Mouse (Mus musculus) CD8-positive naive resting alpha-beta T cell, adult 2 months (primary cell): ENCODE data around the gene Tmem229b.
"Not testable (repeated sequence)": the region's sequence is repeated elsewhere in the genome, so short reads cannot be mapped to it uniquely, and the experiment has no call there.

Source experiments
- DNase-seq, 2 experiments: peaks; one replicate each; pipeline ENCODE4 v3.0.0; 2022; ENCODE audit warnings: low read depth in 2 of 2, low spot score in 2 of 2

Gene Tmem229b

DNA sequence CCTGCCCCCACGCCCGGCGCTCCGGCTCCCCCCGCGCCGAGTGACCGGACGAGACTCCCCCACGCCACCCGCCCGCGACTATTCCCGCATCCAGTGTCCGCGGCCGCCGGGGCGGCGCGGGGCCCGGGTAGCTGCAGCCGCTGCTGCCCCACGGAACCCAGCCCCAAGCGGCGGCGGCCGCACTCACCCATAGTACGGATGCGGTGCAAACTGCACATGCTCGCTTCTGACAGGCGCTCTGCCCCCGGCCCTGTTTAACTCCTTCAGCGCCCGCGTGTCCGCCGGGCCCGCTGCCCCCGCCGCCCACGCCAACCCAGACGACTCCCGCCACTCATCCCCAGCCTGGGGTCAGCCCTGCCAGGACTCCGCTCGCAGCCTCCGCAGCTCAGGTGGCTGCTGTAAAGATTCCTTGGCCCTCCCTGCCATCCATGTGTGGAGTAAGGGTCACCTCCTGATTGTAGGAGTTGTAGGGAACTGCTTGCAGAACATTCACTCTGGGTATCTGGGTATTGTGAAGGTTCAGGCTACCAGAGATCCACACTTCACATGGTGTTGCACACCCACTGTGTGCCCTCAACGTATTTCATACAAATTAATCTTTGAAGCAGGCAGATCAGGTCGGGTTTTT, at the start of gene Tmem229b:
TSS of gene Tmem229b (minus strand) at position 502 of the 628 bp plus-strand sequence.
- DNase-seq: peak; percentile 13 to 24

DNA sequence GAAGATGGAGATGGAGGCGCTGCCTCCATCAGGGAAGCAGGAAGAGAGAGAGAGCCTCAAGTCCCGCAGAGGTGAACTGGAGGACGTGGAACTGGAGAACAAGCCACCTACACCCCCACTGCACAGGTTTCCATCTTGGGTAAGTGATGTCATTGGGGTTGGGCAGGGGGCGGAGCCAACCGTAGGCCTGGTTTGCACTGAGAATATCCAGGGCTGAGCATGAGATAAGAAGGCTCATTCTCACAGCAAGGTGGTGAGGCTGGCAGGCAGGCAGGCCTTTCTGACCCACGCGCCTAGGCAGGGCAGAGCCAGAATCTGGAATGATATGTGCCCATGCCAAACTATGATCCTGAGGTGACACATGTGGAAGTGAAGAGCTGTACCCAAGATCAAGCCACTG, 47.8 kb upstream of the Tmem229b start:
- no peak for DNase-seq

DNA sequence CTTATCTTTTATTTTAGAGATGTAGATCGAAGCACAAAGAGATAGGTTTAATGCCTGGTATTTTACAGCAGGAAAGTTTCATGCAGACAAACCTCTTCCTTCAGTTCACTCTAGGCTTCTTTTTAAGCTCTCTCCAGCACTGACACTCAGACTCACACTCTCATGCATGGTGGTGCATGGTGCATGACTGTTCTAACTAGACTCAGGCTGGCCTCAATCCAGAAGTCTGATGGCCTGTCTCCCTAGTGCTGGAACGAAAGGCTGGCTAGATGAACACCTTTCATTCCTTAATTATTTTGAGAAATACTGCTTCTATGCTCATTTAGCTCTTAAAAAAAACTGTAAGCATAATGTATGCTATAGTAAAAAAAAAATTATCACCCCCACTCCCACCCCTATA, 44.6 kb upstream of the Tmem229b start:
- DNase-seq: no peak

DNA sequence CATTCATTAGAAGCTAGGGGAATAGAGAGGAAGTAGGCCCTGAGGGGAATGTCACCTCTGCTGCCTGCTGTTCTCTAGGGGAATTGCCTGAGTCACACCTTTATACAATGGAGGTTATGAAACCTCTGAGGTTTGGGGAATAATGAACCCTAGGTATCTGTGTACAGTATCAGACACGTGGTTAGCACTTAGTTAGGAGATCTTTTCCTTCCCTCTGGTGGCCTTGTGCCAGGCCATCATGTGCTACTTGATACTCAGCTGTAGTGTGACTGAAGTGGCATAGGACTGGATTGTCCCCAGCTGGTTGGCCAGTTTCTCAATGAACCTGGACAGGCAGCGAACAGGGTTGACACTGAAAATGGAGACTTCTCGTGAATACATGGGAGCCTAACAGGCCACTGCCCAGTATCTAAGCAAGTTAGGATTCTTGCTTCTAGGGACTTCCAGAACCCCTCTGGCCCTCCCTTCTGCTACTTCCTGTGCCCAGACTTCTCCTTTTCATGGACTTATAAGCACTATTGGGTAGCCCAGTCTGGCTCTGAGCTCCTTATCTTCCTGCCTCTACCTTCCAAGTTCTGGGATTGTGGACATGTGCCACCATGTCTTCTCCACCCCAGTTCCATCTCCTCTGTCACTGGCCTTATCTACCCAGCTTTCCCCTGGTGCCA, 43.3 kb upstream of the Tmem229b start:
- DNase-seq: no peak

DNA sequence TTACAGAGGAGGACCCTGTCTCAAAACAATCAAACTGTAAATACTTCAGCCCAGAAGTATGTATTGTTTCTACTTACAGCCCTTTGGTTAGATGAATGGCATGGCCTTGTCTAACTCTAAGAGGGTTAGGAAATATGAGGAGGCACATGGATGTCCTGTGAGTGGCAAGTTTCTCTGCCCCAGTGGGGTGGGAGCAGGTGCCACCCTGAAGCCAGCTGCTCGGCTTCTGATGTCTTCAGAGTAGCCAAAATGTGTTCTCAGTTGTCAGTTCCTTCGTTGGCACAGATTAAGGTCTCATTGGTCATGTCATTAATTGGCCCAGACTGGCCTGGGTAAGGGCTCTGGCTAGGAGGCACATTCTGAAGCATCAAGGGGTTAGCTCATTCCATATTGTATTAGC, 42.4 kb upstream of the Tmem229b start:
- DNase-seq: no peak

DNA sequence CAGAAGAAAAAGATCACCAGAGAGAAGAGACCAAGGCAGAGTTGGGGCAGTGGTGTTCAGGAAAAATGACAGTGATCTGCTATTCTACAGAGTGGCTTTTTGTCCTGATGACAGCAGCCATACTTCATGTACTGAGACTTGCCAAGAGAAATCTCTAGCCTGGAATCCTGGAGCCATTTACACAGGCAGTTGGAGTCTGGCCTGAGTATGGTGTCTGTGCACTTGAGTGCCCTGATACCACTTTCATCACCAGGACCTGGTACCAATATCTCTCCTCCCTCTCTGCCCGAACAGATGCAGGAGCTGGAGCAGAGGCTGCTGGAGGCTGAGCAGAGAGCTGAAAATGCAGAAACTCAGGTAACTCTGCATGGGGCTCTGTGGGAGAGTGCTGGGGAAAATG, 41.5 kb upstream of the Tmem229b start:
- DNase-seq: no peak

DNA sequence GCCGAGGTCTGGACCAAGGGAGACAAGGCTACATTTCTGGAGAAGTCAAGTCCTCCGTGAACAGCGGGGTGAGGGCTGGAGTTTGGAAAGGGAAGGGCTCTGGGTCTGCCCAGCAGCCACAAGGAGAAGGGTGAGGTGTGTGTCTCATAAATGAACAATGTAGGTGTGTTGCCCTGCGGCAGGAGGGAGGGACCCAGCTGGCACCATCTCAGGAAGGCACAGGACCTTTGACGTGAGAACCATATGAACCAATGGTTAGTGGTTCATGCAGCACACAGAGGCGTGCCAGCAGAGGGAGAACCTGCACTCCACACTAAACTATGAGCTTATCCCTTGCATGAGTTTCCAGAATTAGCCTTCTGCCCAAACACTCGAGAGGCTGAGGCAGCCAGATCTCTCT, 39.8 kb upstream of the Tmem229b start:
- DNase-seq: no peak

DNA sequence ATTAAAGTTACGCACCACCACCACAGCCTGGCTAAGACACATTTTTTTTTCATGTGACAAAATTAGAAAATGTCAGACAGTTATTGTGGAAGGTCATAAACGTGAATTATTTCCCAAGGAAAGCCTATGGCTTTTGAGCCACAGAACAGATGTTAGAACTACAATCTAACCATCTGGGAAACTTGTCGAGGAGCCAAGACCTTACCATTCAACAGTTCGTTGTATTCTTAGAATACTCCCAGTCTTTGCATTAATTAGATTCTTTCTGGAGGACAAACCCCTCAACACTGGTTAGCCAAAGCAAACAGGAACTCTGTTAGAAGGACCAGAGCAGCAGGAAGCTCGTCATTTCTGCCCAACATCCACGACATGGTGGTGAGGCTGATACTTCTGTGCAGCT, 38.7 kb upstream of the Tmem229b start:
- no peak for DNase-seq

DNA sequence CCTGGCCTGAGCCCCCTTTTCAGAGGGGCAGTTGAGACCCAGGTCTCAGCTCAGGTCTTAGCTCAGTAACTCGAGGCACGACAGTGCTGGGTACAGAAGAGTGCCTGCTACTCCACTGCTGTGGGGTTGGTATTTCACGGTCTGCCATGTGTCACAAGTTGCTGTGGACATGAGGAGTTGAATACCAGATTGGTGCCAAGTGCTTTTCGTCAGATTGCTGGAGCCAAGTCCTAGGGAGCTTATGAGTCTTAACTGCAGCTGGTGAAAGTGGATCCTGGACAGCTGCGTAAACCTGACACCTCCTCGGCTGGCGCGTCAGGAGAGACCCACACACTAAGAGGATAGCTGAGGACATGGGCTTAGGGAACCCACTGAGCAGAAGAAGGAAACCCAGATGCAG, 37.2 kb upstream of the Tmem229b start:
- no peak for DNase-seq

DNA sequence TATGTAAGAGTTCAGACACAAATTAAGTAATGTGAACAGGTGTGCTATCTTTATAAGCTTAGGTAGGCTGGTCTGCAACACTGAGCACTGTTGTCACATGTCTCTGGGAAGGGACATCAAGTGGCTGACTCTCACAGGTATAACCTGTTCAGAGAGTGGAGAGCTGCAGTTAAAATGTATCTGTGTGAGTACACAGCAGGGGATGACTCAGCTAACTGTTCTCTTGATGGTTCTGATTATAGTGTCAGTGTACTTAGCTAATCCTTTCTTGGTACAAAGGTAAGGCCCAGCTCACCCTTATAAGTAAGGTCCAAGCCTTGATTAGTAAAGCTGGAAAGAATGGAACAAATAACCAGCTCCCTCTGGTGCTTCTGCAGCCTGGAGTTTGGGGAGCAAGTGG, 34.0 kb upstream of the Tmem229b start:
- no peak for DNase-seq

DNA sequence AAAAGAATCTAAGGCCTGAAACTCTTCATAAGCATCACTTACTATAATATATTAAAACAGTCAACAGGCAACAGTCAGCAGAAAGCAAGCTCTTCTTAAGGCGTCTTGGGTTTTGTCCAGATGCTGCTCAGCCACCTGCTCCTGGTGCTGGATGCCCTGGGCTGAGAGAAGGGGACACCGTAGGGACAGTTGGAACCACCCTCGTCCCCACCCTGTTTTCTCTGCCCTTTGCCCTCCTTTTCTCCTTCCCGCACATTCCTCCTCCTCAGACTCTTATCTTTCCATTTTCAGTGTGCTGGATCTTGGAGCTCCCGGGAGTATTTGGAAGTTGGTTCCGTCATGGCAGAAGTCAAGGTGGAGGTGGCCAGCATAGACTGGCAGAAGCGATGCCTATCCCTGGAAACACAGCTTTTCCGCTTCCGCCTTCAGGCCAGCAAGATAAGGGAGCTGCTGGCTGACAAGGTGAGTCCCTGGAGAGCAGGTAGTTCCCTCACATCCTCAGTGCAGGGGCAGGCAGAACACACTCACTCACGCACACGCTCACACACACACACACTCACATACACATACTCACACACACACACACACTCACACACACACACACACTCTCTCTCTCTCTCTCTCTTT, 32.9 kb upstream of the Tmem229b start:
- DNase-seq: no peak

DNA sequence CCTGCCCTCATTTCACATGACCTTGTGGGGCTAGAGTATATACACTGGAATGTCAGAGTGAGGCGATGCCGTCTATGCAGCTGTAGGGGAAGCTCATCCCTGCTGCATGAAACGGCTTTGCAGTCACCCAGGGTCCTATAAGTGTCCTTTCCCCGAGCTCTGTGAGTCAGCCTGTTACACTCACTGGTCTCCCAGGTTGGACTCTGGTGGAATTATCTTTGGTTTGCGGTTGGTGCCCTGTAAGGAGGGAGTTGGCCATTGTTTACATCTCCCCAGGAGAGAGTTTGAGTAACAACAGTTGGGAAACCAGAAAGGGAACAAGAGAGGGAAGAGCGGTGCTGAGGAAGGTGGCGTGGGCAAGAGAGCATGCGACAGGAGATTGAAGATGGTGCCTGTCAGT, 32.3 kb upstream of the Tmem229b start:
- DNase-seq: no peak

DNA sequence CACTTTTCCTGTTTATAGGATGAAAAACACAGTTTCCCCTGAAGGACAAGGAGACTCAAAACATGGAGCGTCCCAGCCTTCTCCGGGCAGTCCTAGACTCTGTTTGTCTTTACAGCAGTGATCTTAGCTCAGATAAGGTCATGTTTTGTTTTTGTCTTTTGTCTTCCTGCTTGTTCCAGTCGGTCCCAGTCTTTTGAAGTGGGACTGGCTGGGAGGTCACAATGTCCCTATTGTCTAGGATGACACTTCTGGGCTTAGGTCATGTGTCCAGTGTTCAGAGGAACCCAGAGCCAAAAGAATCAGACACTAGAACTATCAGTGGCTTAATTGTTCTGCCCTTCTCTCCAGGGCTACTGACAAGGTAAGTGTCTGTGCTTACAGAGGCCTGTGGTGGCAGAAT, 27.9 kb upstream of the Tmem229b start:
- no peak for DNase-seq

DNA sequence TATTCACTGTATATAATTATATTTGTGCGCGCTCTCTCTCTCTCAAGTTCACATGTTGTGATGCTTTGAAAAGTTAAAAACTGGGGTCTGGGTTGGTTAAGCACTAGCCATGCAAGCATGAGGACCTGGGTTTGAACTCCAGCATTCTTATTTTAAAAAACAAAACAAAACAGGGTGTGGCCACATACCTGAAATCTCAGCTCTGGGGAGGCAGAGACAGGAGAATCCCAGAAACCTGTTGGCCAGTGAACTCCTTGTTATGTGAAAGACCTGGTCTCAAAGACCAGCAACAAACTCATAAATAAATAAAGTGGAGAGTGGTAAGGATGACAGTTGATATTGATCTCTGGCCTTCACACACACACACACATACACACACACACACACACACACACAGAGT, 26.9 kb upstream of the Tmem229b start:
- no peak for DNase-seq

DNA sequence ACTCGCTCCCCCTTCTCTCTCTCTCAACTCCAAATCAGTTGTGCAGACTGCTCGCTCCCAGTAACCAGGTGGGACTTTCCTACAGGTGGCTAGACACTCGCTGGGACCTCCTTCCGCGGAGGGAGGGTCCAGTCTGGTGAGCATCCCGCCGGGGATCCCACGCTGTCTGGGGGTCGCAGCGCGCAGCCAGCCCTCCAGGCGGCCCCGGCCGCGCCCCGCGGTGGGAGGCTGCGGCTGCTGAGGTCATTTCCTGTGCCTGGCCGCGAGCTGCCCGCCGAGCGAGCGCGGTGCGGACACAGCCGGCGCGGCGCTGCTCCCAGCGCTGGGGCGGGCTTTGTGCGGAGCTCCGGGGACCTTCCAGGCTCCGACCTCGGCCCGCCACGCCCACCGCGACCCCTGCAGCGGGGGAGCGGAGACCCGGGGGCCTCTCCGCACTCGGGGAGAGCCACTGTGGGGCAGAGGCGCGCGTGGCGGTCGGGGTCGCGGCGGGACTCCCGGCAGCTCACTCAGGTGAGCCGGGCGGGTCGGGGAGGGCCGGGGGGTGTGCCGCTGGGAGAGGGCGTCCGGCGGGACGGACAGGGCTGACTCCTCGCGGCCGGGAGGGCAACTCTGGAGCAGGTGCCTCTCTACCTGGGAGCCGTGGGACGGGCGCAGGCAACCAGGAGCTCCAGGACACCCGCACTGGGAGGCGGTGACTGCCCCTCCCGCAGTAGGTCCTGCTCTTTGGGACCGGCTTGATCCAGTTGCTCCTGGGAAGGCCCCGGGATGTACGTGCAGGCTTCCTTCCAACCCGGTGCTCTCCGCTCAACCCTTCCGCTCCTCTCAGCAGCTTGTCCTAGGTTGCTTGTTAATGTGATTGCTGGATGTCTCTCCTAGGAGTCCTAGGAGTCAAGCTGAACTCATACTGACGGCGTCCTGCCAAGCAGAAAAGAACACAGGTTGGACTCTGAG, 21.8 kb upstream of the Tmem229b start, which contains the start of gene Plekhh1:
TSS of gene Plekhh1 (plus strand) at position 253 of the 951 bp plus-strand sequence.
- DNase-seq: peak; percentile 8 to 18

DNA sequence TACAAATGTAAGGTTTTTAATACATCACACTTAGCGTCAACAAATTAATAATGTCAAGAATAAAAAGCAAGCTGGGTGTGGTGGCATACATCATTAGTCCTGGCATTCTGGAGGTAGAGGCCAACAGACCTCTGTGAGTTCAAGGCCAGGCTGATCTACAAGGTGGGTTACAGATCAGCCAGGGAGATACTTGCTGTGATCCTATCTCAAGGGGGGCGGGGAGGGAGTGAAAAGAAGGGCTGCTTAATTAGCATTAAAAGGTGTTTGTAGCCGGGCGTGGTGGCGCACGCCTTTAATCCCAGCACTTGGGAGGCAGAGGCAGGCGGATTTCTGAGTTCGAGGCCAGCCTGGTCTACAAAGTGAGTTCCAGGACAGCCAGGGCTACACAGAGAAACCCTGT, 20.1 kb upstream of the Tmem229b start:
- not testable (repeated sequence) for DNase-seq

DNA sequence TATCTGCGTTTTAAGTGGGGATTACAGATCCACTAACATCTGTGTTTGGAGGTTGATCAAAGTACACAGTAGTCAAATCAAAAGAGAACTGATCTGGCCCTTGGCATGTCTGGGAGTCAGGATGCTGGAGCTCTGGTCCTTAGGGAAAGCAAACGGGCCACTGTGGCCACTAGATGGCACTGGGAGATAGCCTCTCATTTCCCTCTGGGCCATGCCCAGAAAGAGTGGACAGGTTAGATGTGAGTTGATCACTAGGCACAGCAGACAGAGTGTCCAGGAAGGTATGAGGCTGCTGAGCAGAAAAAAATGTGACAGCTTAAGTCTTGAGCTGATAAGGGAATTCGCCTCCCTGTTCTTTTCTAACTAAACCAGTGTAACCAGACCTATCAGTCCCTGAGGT, 15.5 kb upstream of the Tmem229b start:
- DNase-seq: no peak

DNA sequence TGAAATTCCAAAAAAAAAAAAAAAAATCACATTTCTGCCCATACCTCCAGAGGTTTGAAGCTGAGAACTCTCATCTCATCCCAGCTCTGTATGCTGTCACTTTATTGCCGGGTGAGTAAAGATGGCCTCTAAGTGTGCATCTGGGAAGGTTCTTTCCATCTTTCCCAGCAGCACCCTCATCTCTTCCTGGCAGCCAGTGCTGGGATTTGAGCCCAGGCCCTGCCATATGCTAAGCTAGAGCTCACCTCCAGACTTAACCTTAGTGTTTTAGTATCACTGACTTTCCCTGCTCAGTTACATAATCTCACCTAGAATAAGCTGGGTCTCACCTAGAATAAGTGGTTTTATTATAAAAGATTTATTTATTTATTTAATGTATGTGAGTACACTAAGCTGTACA, 14.5 kb upstream of the Tmem229b start:
- no peak for DNase-seq

DNA sequence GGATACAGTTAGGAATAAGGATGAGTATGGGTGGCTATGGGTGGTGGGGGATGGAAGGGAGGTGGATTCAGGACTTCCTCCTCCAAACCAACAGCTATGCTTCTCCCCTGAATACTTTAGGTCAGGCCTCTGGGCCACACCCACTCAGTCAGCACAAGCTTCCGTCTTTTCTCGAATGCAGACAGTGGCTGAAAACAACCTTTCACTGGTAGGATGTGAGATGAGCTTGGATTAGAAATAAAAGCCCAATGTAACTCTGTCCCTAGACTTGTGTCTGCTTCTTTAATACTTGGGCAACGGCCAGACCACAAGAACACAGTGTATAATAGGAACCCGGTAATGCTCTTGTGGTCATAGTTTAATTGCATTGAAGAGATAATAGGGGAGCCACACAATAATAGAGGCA, 10.6 kb upstream of the Tmem229b start:
- DNase-seq: no peak

DNA sequence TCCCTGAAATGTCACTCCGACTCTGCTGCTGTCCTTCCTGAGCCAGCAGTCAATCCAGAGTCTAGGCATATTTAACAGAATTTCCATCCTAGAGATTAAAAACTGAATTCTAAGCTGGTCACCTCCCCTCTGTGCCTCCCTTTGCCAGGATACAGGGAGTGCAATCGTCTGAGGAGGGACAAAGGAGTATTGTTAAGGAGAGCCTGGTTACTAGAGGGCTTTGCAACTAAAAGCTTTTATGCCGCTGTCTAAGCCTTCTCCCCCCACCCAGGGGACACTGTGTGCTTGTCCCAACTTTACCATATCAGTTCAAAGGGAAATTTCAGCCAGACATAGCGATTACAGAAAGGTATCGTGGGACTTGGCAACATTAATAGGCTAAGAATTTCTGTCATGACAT, 8.7 kb upstream of the Tmem229b start:
- DNase-seq: no peak

DNA sequence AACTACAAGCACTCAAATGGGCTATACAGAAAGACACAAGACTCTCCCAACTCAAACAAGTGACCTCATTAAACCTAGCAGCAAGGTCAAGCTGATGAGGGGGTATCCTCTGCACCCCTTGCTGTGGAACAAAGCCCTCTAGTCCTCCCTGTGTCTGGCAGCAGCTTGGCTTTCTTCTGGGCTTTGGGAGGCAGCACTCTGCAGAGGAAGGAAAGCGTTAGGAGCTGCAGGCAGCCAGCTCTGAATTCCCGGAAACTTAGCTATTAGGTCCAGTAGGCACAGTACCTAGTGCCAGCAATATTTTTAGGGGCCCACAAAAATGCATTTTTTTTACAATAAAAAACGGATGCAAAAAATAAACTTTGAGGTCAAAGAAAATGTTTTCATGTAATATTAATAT, 3.1 kb upstream of the Tmem229b start:
- no peak for DNase-seq
